Mouse (Mus musculus): ENCODE results near the gene Cpa5. TPM values are rescaled to one million over a fixed set of nuclear protein-coding genes. Genes with fewer than 3 reads are reported as not detected.

Cpa5 gene
- polyA plus RNA-seq, 1 experiment from 2014 or later: 0.35 TPM

DNA sequence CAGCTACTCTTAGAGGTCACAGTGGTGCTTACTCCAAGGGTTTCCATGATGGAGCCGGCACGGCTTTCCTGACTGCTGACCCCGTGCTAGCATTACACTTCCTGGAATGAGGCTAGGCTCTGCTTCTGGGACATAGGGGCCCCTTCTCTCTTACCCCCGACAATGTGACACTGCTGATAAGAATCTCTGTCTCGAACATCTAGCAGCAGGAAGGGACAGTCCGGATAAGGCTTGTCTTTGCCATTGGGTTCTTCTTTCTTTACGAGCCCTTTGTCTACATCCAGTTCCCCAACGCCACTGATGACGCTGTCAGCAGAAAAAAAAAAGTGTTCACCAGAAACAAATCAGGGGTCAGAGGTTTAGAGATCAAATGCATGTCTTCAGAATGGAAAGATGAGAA lies 47.8 kb downstream of the Cpa5 start:
- 71% methylated on average over 9 of the region's 9 CpGs for WGBS
- H3K27ac ChIP-seq: peak overlapping the region; percentile 61; the same call in 1 of the 2 replicates
- H3K4me3 ChIP-seq: no peak overlapping the region
- no peak for DNase-seq (ENCODE audit: low spot score)
- no peaks in the 10 kb centered on the region for H3K9me3 ChIP-seq (replicated peaks)
- peaks cover 54% of the 10 kb centered on the region for H3K36me3 ChIP-seq
- peaks cover 65% of the 10 kb centered on the region for H3K4me1 ChIP-seq
- no peaks in the 10 kb centered on the region for H3K27me3 ChIP-seq (ENCODE audit: low read depth, poor library complexity, severe bottlenecking)

DNA sequence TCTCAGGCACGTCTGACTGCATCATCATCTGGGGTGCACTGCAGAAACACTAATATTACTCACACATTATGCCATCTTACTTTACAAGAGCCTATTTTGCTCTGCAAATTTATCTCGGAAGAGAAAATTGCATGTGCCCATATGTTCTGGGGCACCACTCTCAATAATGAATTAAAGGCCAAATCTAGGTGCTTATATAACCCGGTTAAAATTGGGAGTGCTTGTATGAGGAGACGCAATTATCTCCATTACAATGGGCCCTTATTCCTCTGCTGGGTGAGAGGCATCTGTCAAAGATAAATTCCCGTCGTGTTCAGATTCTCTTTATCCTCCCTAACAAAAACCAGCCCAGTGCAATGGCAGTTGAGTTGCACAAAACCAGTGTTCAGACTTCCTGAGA lies 54.0 kb downstream of the Cpa5 start:
- peaks cover 79% of the 10 kb centered on the region for H3K4me1 ChIP-seq
- H3K4me3 ChIP-seq: no peak overlapping the region
- WGBS: 67% methylated on average over 6 of the region's 6 CpGs
- no peaks in the 10 kb centered on the region for H3K27me3 ChIP-seq (ENCODE audit: low read depth, poor library complexity, severe bottlenecking)
- peaks cover 14% of the 10 kb centered on the region for H3K36me3 ChIP-seq
- H3K27ac ChIP-seq: peak overlapping the region; percentile 88
- no peaks in the 10 kb centered on the region for H3K9me3 ChIP-seq (replicated peaks)
- no peak for DNase-seq (ENCODE audit: low spot score)

DNA sequence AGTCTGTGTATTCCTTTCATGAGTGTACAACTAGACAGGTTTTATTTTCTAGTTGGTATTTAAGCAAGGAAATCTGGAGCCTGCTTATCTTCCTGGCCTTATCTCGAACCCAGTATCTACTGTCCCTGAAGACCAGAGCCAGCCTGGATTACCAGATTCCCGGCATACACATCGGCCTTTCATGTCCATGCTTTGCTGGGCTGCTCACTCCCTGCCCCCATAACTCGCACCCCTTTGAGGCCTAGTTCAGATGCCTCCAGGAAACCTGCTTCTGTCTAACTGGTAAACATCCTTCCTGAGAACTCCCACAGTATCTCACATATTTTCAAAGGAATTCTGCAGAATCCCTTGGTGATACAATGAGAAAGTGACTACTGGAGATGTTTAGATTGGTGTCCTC lies 54.5 kb downstream of the Cpa5 start:
- Histone ChIP-seq H3K9me3 (replicated peaks) (no peaks in the 10 kb centered on the region), H3K27ac (peak overlapping the region; percentile 88), H3K4me3 (no peak overlapping the region), H3K36me3 (peaks cover 9% of the 10 kb centered on the region), H3K4me1 (peaks cover 81% of the 10 kb centered on the region), H3K27me3 (ENCODE audit: low read depth, poor library complexity, severe bottlenecking) (no peaks in the 10 kb centered on the region)
- 44% methylated on average over 4 of the region's 4 CpGs for WGBS
- no peak for DNase-seq (ENCODE audit: low spot score)

DNA sequence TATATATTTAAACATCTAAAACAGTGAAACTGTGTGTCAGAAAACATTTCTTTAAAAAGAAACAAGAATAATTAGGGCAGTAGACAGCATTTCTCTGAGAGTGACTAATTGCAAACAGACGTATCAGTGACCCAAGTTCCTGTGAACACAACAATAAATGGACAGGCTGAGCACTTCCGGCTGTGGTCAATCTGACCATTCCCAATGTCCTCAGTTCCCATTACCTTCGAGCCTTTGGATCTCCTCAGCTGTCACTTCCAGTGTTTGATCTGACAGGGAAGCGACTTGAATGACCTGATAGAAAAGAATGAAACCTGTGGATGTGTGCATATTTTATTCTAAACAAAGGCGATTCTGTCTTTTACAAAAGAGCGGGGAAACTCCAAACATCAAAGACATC lies 55.2 kb downstream of the Cpa5 start:
- WGBS: 26% methylated on average over 6 of the region's 6 CpGs
- H3K4me3 ChIP-seq: no peak overlapping the region
- peaks cover 81% of the 10 kb centered on the region for H3K4me1 ChIP-seq

DNA sequence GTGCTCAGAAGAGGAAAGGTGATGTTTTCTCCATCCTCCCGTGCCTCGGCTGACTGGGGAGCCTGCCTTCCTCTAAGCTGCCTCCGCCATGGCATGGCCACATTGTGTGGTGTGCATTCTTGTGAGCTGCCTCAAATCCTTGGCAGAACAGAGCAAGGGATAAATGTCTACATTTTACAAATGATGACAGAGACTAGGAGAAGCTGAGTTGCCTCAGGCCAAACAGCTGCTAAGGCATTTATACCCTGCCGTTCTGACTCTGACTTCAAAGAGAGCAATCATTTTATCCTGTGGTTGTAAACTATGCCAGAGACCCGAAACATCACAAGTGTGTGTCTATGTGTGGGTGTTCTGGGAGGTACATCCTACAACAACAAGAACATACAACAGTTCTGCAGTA lies 56.8 kb downstream of the Cpa5 start:
- 44% methylated on average over 5 of the region's 5 CpGs for WGBS
- Histone ChIP-seq H3K4me3 (no peak overlapping the region), H3K4me1 (peaks cover 84% of the 10 kb centered on the region), H3K27ac (peak overlapping the region; percentile 79), H3K36me3 (peaks cover 8% of the 10 kb centered on the region; the same call in 1 of the 2 replicates), H3K27me3 (ENCODE audit: low read depth, poor library complexity, severe bottlenecking) (no peaks in the 10 kb centered on the region), H3K9me3 (replicated peaks) (no peaks in the 10 kb centered on the region)
- DNase-seq (ENCODE audit: low spot score): no peak

More for the DNA sequence above, 55.2 kb downstream of the Cpa5 start:
- no peak for DNase-seq (ENCODE audit: low spot score)
- H3K27me3 ChIP-seq (ENCODE audit: low read depth, poor library complexity, severe bottlenecking): no peaks in the 10 kb centered on the region
- H3K27ac ChIP-seq: peak overlapping the region; percentile 88
- 0 out of 2 replicates have a peak, but pooled peaks cover 4% of the 10 kb centered on the region for H3K36me3 ChIP-seq
- no peaks in the 10 kb centered on the region for H3K9me3 ChIP-seq (replicated peaks)

DNA sequence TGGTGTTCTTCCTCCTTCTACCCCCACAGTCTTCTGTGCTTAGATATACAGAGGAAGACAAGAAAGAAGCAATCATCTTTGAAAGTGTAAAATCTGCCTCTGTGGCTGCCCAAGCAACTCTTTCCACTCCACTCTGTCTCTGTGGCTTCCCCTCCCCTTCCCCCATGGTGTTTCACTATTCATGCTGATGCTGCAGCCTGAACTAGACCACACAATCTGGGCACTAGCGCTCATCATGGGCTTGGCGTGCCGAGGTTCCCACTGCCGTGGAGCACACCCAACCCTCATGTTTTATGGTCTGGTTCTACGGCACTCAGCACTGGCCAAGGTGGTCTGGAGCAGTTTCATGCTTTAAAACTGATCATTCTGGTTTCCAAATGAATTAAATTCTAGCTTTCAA lies 60.9 kb downstream of the Cpa5 start:
- no peaks in the 10 kb centered on the region for H3K9me3 ChIP-seq (replicated peaks)
- DNase-seq (ENCODE audit: low spot score): no peak
- H3K27me3 ChIP-seq (ENCODE audit: low read depth, poor library complexity, severe bottlenecking): no peaks in the 10 kb centered on the region
- peaks cover 95% of the 10 kb centered on the region for H3K4me1 ChIP-seq
- peaks cover 8% of the 10 kb centered on the region; the same call in 1 of the 2 replicates for H3K36me3 ChIP-seq
- WGBS: 81% methylated on average over 5 of the region's 5 CpGs
- peak overlapping the region; percentile 97 for H3K27ac ChIP-seq
- no peak overlapping the region for H3K4me3 ChIP-seq

DNA sequence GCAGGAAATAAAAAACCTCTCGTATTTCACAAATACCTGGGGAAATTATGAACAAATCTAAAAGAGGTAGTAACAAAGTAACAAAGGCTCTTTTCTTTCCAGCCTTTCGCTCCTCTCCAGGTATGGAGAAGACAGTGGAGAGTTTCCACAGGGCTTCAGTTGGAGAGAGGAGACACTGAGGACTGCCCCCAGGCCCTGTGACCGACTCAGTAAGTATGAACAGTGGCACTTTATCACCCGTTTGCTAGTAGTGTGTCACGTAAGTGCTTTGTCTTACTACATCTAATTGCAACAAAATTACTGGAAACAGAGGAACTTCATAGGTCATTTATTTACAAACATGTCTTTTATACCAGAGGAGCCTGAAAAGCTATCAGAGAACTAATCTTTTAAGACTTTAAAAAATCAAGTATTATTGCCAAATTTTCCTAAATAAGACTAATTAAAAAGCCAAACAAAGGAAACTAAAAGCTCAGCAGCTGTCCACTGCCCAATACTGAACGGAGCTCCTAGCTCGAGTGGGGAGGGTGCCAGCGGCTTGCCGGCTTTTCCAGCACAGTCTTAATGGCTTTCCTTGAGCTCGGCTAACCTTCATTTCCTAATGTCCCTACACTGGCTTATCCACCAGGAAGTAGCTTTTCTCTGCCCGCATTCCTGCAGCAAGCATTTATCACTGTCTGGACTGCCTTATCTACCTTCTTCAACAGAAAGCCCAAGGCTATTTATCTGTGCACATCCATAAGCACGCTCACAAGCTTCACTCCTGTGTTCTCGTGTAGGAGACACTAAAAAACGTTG lies 63.2 kb downstream of the Cpa5 start:
- Histone ChIP-seq H3K36me3 (peaks cover 15% of the 10 kb centered on the region), H3K4me1 (peaks cover 85% of the 10 kb centered on the region), H3K4me3 (peak overlapping the region; percentile 20), H3K27me3 (ENCODE audit: low read depth, poor library complexity, severe bottlenecking) (no peaks in the 10 kb centered on the region), H3K9me3 (replicated peaks) (no peaks in the 10 kb centered on the region), H3K27ac (peak overlapping the region; percentile 97)
- peak; percentile 50 for DNase-seq (ENCODE audit: low spot score)
- 26% methylated on average over 14 of the region's 14 CpGs for WGBS

DNA sequence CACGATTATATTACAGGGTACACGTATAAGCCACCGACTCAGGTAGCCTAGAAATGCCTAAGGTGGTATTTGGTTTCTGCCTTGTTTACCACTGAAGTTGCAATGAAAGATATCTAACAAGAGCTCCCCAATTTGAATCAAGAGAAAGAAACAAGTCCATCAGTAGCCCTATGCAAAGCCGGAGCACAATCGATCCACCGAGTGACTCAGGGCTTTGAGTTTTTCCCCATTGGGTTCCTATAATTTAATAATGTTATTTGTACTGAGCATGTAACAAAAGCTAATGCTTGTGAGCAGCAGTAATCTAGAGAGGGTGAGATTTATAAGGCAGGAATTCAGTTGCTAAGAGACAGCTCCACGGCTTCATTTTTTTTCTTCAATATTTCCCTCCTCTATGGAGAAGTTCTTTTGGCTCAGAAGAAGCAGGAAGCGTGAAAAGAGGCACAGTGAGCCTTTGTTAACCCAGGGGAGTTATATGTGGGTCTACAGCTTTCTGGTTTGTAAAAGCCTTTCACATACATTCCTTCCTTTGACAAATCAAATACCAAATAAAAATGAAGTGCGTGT lies 64.0 kb downstream of the Cpa5 start:
- peaks cover 19% of the 10 kb centered on the region for H3K36me3 ChIP-seq
- WGBS: 71% methylated on average over 9 of the region's 9 CpGs
- DNase-seq (ENCODE audit: low spot score): no peak
- H3K9me3 ChIP-seq (replicated peaks): no peaks in the 10 kb centered on the region
- no peaks in the 10 kb centered on the region for H3K27me3 ChIP-seq (ENCODE audit: low read depth, poor library complexity, severe bottlenecking)
- H3K4me1 ChIP-seq: peaks cover 85% of the 10 kb centered on the region
- H3K27ac ChIP-seq: peak overlapping the region; percentile 97
- no peak overlapping the region for H3K4me3 ChIP-seq

DNA sequence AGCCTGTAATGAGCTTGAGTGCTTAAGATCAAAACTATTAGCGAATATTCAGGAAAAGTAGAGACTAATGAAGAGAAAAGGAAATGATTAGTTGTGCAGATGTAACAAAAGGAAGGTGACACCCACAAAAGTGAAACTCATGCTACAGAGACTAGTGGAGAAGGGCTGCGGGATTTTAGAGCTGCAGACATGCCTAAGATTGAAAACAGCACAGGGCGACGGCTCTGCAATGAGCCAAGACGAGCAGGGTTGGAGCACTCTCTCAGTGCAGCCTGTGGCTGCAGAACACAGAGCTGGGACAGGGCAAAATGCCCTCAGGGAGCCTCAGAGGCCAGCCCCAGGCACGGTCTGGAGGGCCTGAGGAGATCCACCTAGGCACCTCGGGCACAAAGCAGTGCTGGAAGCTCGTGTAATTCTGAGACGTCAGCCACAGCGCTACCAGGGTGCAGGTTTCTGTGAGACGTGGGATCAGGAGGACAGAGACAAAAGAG lies 64.5 kb downstream of the Cpa5 start:
- peak; percentile 54 for DNase-seq (ENCODE audit: low spot score)
- no peaks in the 10 kb centered on the region for H3K9me3 ChIP-seq (replicated peaks)
- H3K4me1 ChIP-seq: peaks cover 85% of the 10 kb centered on the region
- peaks cover 20% of the 10 kb centered on the region for H3K36me3 ChIP-seq
- H3K4me3 ChIP-seq: no peak overlapping the region
- H3K27ac ChIP-seq: peak overlapping the region; percentile 97
- 24% methylated on average over 11 of the region's 11 CpGs for WGBS
- no peaks in the 10 kb centered on the region for H3K27me3 ChIP-seq (ENCODE audit: low read depth, poor library complexity, severe bottlenecking)

DNA sequence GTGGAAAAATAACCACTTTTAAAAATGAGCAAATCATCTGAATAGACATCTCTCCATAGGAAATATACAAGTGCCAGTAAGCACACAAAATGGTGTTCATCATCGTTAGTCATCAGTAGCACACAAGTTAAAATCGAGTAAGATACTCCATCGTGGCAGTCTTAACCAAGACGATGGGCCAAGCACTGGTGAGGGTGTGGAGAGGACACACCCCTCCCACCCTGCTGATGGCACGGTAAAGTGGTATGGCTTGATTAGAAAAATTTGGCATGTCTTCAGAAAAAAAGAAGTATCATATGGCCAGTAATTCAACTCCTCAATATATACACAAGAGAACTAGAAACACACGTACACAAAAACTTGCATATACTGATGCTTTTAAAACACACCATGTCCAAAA lies 65.7 kb downstream of the Cpa5 start:
- no peak overlapping the region for H3K4me3 ChIP-seq
- no peaks in the 10 kb centered on the region for H3K9me3 ChIP-seq (replicated peaks)
- no peaks in the 10 kb centered on the region for H3K27me3 ChIP-seq (ENCODE audit: low read depth, poor library complexity, severe bottlenecking)
- H3K27ac ChIP-seq: peak overlapping the region; percentile 97; the same call in 1 of the 2 replicates
- H3K4me1 ChIP-seq: peaks cover 85% of the 10 kb centered on the region
- H3K36me3 ChIP-seq: peaks cover 20% of the 10 kb centered on the region
- DNase-seq (ENCODE audit: low spot score): no peak
- WGBS: 89% methylated on average over 6 of the region's 6 CpGs

DNA sequence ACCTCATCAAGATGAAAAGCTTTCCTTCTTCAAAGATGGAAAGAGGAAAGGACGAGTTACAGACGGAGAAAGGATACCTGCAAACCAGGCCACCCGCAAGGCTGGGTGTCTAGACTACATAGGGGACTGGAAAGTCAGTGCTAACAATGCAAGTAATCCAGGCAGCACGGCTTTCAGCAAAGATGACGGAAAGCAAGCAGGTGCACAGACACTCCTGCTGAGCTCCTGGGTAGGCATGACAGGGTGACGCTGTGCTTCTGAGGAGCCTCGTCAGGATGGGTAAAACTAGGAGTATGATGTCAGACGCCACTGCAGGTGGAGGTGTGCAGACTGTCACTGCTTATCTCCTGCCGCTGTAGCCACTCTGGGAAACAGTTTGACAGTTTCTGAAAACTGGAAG lies 66.8 kb downstream of the Cpa5 start:
- no peaks in the 10 kb centered on the region for H3K9me3 ChIP-seq (replicated peaks)
- H3K36me3 ChIP-seq: peaks cover 18% of the 10 kb centered on the region
- DNase-seq (ENCODE audit: low spot score): no peak
- H3K4me3 ChIP-seq: no peak overlapping the region
- no peaks in the 10 kb centered on the region for H3K27me3 ChIP-seq (ENCODE audit: low read depth, poor library complexity, severe bottlenecking)
- WGBS: 79% methylated on average over 9 of the region's 9 CpGs
- H3K4me1 ChIP-seq: peaks cover 84% of the 10 kb centered on the region
- peak overlapping the region; percentile 71 for H3K27ac ChIP-seq

DNA sequence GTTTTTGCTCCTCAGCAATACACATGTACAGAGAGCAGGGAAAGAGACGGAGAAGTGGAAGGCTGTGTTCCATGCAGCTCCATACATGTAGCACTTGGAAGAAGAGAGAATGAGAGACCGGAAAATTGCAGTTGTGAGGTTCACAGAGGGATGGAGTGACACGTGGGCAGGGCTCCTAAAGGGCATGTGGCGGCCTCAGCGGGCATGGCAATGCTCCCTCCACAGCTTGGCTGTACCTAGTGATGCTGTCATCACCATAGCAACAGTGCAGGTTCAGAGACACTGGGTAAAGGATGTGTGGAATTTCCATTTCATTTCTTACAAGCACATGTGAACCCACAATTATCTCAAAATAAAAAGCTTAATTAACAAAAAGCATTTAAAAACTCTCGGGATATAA lies 67.7 kb downstream of the Cpa5 start:
- H3K4me1 ChIP-seq: peaks cover 84% of the 10 kb centered on the region
- no peaks in the 10 kb centered on the region for H3K27me3 ChIP-seq (ENCODE audit: low read depth, poor library complexity, severe bottlenecking)
- peak overlapping the region; percentile 79 for H3K27ac ChIP-seq
- H3K36me3 ChIP-seq: peaks cover 24% of the 10 kb centered on the region
- no peak overlapping the region for H3K4me3 ChIP-seq
- no peaks in the 10 kb centered on the region for H3K9me3 ChIP-seq (replicated peaks)
- whole genome bisulfite sequencing: 81% methylated on average over 6 of the region's 6 CpGs
- no peak for DNase-seq (ENCODE audit: low spot score)

DNA sequence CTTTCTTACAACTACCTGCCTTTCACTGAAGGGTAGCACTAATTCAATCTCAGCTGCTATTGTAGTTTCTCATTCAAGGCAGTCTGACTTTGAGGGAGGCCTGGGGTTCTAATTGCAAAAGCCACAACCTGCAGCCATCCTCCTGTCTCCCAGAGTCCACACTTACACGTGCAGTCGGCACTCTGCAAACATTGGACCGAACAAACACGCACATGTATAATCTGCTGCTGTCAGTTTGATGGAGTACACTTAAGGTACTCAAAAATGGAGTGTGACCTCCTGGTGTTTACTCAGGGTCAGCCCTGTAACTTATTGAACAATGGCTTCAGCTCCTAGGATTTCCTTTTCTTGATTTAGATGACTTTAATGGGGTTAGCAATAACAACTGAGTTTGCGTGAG lies 68.8 kb downstream of the Cpa5 start:
- 63% methylated on average over 5 of the region's 5 CpGs for WGBS
- peaks cover 73% of the 10 kb centered on the region for H3K4me1 ChIP-seq
- no peak for DNase-seq (ENCODE audit: low spot score)

More for the DNA sequence above, 68.8 kb downstream of the Cpa5 start:
- H3K36me3 ChIP-seq: peaks cover 25% of the 10 kb centered on the region
- no peaks in the 10 kb centered on the region for H3K9me3 ChIP-seq (replicated peaks)
- no peak overlapping the region for H3K4me3 ChIP-seq
- H3K27ac ChIP-seq: peak overlapping the region; percentile 82
- H3K27me3 ChIP-seq (ENCODE audit: low read depth, poor library complexity, severe bottlenecking): no peaks in the 10 kb centered on the region

All from limb, embryonic 10.5 days (tissue).